ENCODE assay signal across 8 mouse cellular contexts in genomic region chr19:6014991-6015510, GRCm38 (mm10). TPM values are rescaled to one million over a fixed set of nuclear protein-coding genes. Genes with fewer than 3 reads are reported as not detected.
DNase-seq lines count a peak whose midpoint lies in the region; ATAC-seq and TF ChIP-seq lines count a peak whose summit lies in the region.

No protein-coding gene starts in this region.

- peak; percentile 82; the same call in 1 of the 2 replicates for TF ChIP-seq POLR2A in bone marrow, adult 2 months (IDR thresholded peaks at IDR 0.05; ENCODE audit: borderline replicate concordance, control insufficient read depth, low read depth, low read length)

- H3K4me3 ChIP-seq in G1E (ENCODE audit: low read depth, low read length) = peak overlapping the region; percentile 83
- peak overlapping the region; percentile 91 for H3K4me3 ChIP-seq in bone marrow, adult 2 months (replicated peaks; ENCODE audit: control insufficient read depth, low read depth, low read length)
- peak overlapping the region; percentile 65 for H3K4me3 ChIP-seq in heart, postnatal 0 days (ENCODE audit: low read depth, low read length)
- H3K4me3 ChIP-seq in stomach, postnatal 0 days (ENCODE audit: low read depth, low read length) = peak overlapping the region; percentile 63

- H3K9ac ChIP-seq in heart, postnatal 0 days (replicated peaks; ENCODE audit: low read depth, low read length) = peak overlapping the region; percentile 63
- peak overlapping the region; percentile 70 for H3K9ac ChIP-seq in stomach, postnatal 0 days (ENCODE audit: low read length)

- no peaks in the 10 kb centered on the region for H3K27me3 ChIP-seq in G1E (ENCODE audit: insufficient read depth, low read length)
- no peaks in the 10 kb centered on the region; the same call in 1 of the 2 replicates for H3K27me3 ChIP-seq in heart, postnatal 0 days (ENCODE audit: control insufficient read depth, insufficient read depth, low read length)
- H3K27me3 ChIP-seq in stomach, postnatal 0 days (ENCODE audit: control insufficient read depth, insufficient read depth, low read length) = no peaks in the 10 kb centered on the region

- DNase-seq in G1E (ENCODE audit: low spot score) = peak; percentile 83
- DNase-seq in heart, postnatal 0 days (ENCODE audit: low spot score) = peak; percentile 42
- DNase-seq in kidney, postnatal 4 days = peak; percentile 60 to 74
- peak; percentile 41 for DNase-seq in mesoderm, embryonic 11.5 days (ENCODE audit: low read depth, low spot score)
- peak; percentile 79 for DNase-seq in stomach, postnatal 0 days (ENCODE audit: low spot score)
- no peak for DNase-seq in layer of hippocampus, adult 8-10 months (ENCODE audit: low spot score in 2 of 2)

- H3K27ac ChIP-seq in bone marrow, adult 2 months (ENCODE audit: control insufficient read depth, insufficient read depth, low read depth, low read length, poor library complexity) = peak overlapping the region; percentile 86
- peak overlapping the region; percentile 74 for H3K27ac ChIP-seq in heart, postnatal 0 days (ENCODE audit: low read depth)
- H3K27ac ChIP-seq in stomach, postnatal 0 days (replicated peaks) = peak overlapping the region; percentile 77

- TF ChIP-seq EP300 in heart, postnatal 0 days (IDR thresholded peaks at IDR 0.05; ENCODE audit: low read depth) = no peak
- TF ChIP-seq EP300 in stomach, postnatal 0 days (optimal IDR thresholded peaks at IDR 0.05) = no peak

- WGBS in bone marrow, adult 2 months = 3% methylated on average over 18 of the region's 18 CpGs
- 1% methylated on average over 15 of the region's 18 CpGs for WGBS in heart, postnatal 0 days
- 2% methylated on average over 15 of the region's 18 CpGs for WGBS in stomach, postnatal 0 days

- peak overlapping the region; percentile 91 for H3K4me2 ChIP-seq in heart, postnatal 0 days (ENCODE audit: low read depth, low read length)
- peak overlapping the region; percentile 92 for H3K4me2 ChIP-seq in stomach, postnatal 0 days (replicated peaks; ENCODE audit: low read depth)

- TF ChIP-seq CTCF in G1E (IDR thresholded peaks at IDR 0.05; ENCODE audit: low read depth, low read length) = no peak
- TF ChIP-seq CTCF in bone marrow, adult 2 months (IDR thresholded peaks at IDR 0.05; ENCODE audit: control insufficient read depth, insufficient read depth, low read length) = no peak
- TF ChIP-seq CTCF in heart, postnatal 0 days (IDR thresholded peaks at IDR 0.05; ENCODE audit: low read depth) = no peak
- no peak for TF ChIP-seq CTCF in stomach, postnatal 0 days (IDR thresholded peaks at IDR 0.05; ENCODE audit: low read depth)

- ATAC-seq in G1E (ENCODE audit: extremely low read depth, insufficient number of reproducible peaks, low FRiP score, poor library complexity, severe bottlenecking) = peak; percentile 90
- ATAC-seq in erythroblast, adult 5-6 weeks (replicated peaks; ENCODE audit: low FRiP score, poor library complexity, severe bottlenecking) = peak; percentile 81
- ATAC-seq in heart, postnatal 0 days (ENCODE audit: insufficient read depth, low read depth) = peak; percentile 77
- peak; percentile 76 for ATAC-seq in stomach, postnatal 0 days (ENCODE audit: low FRiP score, low TSS enrichment)

- H3K36me3 ChIP-seq in G1E (replicated peaks) = peaks cover 45% of the 10 kb centered on the region
- peaks cover 3% of the 10 kb centered on the region; the same call in 1 of the 2 replicates for H3K36me3 ChIP-seq in heart, postnatal 0 days (replicated peaks; ENCODE audit: control insufficient read depth, insufficient read depth, low read length)
- H3K36me3 ChIP-seq in stomach, postnatal 0 days (ENCODE audit: control insufficient read depth, insufficient read depth, low read length) = no peaks in the 10 kb centered on the region; the same call in 1 of the 2 replicates

- no peaks in the 10 kb centered on the region for H3K9me3 ChIP-seq in G1E (replicated peaks)
- H3K9me3 ChIP-seq in heart, postnatal 0 days (replicated peaks; ENCODE audit: control insufficient read depth, low read length) = no peaks in the 10 kb centered on the region
- H3K9me3 ChIP-seq in stomach, postnatal 0 days (ENCODE audit: control insufficient read depth, low read length) = no peaks in the 10 kb centered on the region

- peaks cover 88% of the 10 kb centered on the region for H3K4me1 ChIP-seq in G1E (ENCODE audit: insufficient read depth, low read depth, low read length)
- peaks cover 1% of the 10 kb centered on the region; the same call in 1 of the 2 replicates for H3K4me1 ChIP-seq in bone marrow, adult 2 months (ENCODE audit: control insufficient read depth, insufficient read depth, low read length)
- H3K4me1 ChIP-seq in heart, postnatal 0 days (ENCODE audit: control insufficient read depth, insufficient read depth) = peaks cover 6% of the 10 kb centered on the region
- no peaks in the 10 kb centered on the region for H3K4me1 ChIP-seq in stomach, postnatal 0 days (replicated peaks; ENCODE audit: control insufficient read depth, insufficient read depth)

RNA-seq across cellular contexts. Expression of gene Capn1, which starts 0.6 kb away (rescaled TPM):
- total RNA-seq in G1E (2014; fragmentation: Nextera tagmentation) (38.5 and 40.9 TPM in 2 replicates), G1E (2017) (55.5 and 56.5 TPM in 2 replicates)
- polyA plus RNA-seq in G1E (2012) = 140 and 168 TPM in 2 replicates
- polyA plus RNA-seq in bone marrow, adult 2 months (2011; ENCODE audit: insufficient read depth, insufficient read length, low replicate concordance, missing spikeins) = 59.9 and 139 TPM in 2 replicates
- 18.1 and 23.8 TPM in 2 replicates for total RNA-seq in erythroblast, adult 5-6 weeks (2015; ENCODE audit: low replicate concordance)
- 34.8 and 43.7 TPM in 2 replicates for total RNA-seq in erythroblast, adult 5-6 weeks (2017; ENCODE audit: low replicate concordance)
- total RNA-seq in heart, postnatal 0 days (2014; rRNA removed; ENCODE audit: low replicate concordance) = 18.9 and 19.3 TPM in 2 replicates
- 4.9 and 5.3 TPM in 2 replicates for polyA plus RNA-seq in heart, postnatal 0 days (2015; fragmentation: Nextera tagmentation; extraction: Ambion mirVana)
- polyA plus RNA-seq in stomach, postnatal 0 days (2015; fragmentation: Nextera tagmentation; extraction: Ambion mirVana) = 21.2 and 21.4 TPM in 2 replicates
- total RNA-seq in layer of hippocampus, adult 8-10 months (2022) = 10 to 100 TPM; 23.7 to 27.7 (median 25.1) TPM

RNA-seq across cellular contexts. Expression of gene Slc22a20, which starts 29.1 kb away (rescaled TPM):
- not detected in 2 replicates for total RNA-seq in G1E (2014; fragmentation: Nextera tagmentation)
- total RNA-seq in G1E (2017) = not detected in 2 replicates
- not detected in 2 replicates for polyA plus RNA-seq in G1E (2012)
- 0.80 TPM in 1 of 2 replicates, not detected in the other for polyA plus RNA-seq in bone marrow, adult 2 months (2011; ENCODE audit: insufficient read depth, insufficient read length, low replicate concordance, missing spikeins)
- total RNA-seq in erythroblast, adult 5-6 weeks (2015; ENCODE audit: low replicate concordance) = not detected in 2 replicates
- not detected in 2 replicates for total RNA-seq in erythroblast, adult 5-6 weeks (2017; ENCODE audit: low replicate concordance)
- total RNA-seq in heart, postnatal 0 days (2014; rRNA removed; ENCODE audit: low replicate concordance) = not detected in 2 replicates
- polyA plus RNA-seq in heart, postnatal 0 days (2015; fragmentation: Nextera tagmentation; extraction: Ambion mirVana) = not detected in 2 replicates
- not detected in 2 replicates for polyA plus RNA-seq in stomach, postnatal 0 days (2015; fragmentation: Nextera tagmentation; extraction: Ambion mirVana)
- total RNA-seq in layer of hippocampus, adult 8-10 months (2022) = not detected

RNA-seq across cellular contexts. Expression of gene Syvn1, which starts 31.3 kb away (rescaled TPM):
- total RNA-seq in G1E (2014; fragmentation: Nextera tagmentation) = 27.0 and 39.7 TPM in 2 replicates
- total RNA-seq in G1E (2017) = 4.8 and 5.9 TPM in 2 replicates
- polyA plus RNA-seq in G1E (2012) = 78.2 and 84.1 TPM in 2 replicates
- polyA plus RNA-seq in bone marrow, adult 2 months (2011; ENCODE audit: insufficient read depth, insufficient read length, low replicate concordance, missing spikeins) = 30.5 and 58.5 TPM in 2 replicates
- total RNA-seq in erythroblast, adult 5-6 weeks (2015; ENCODE audit: low replicate concordance) = 35.5 and 43.0 TPM in 2 replicates
- total RNA-seq in erythroblast, adult 5-6 weeks (2017; ENCODE audit: low replicate concordance) = 9.9 and 16.0 TPM in 2 replicates
- total RNA-seq in heart, postnatal 0 days (2014; rRNA removed; ENCODE audit: low replicate concordance) = 12.0 and 16.0 TPM in 2 replicates
- 9.2 and 10.2 TPM in 2 replicates for polyA plus RNA-seq in heart, postnatal 0 days (2015; fragmentation: Nextera tagmentation; extraction: Ambion mirVana)
- 18.5 and 21.1 TPM in 2 replicates for polyA plus RNA-seq in stomach, postnatal 0 days (2015; fragmentation: Nextera tagmentation; extraction: Ambion mirVana)
- 10 to 100 TPM; 40.4 to 48.8 (median 43.7) TPM for total RNA-seq in layer of hippocampus, adult 8-10 months (2022)

RNA-seq across cellular contexts. Expression of gene Mrpl49, which starts 42.5 kb away (rescaled TPM):
- total RNA-seq in G1E (2014; fragmentation: Nextera tagmentation) (46.6 and 51.6 TPM in 2 replicates), G1E (2017) (46.9 and 52.4 TPM in 2 replicates)
- polyA plus RNA-seq in G1E (2012) = 41.8 and 46.8 TPM in 2 replicates
- 29.9 and 52.5 TPM in 2 replicates for polyA plus RNA-seq in bone marrow, adult 2 months (2011; ENCODE audit: insufficient read depth, insufficient read length, low replicate concordance, missing spikeins)
- 10.0 and 15.3 TPM in 2 replicates for total RNA-seq in erythroblast, adult 5-6 weeks (2015; ENCODE audit: low replicate concordance)
- total RNA-seq in erythroblast, adult 5-6 weeks (2017; ENCODE audit: low replicate concordance) = 8.1 and 10.2 TPM in 2 replicates
- 18.7 and 37.1 TPM in 2 replicates for total RNA-seq in heart, postnatal 0 days (2014; rRNA removed; ENCODE audit: low replicate concordance)
- 49.7 and 53.5 TPM in 2 replicates for polyA plus RNA-seq in heart, postnatal 0 days (2015; fragmentation: Nextera tagmentation; extraction: Ambion mirVana)
- 35.0 and 36.6 TPM in 2 replicates for polyA plus RNA-seq in stomach, postnatal 0 days (2015; fragmentation: Nextera tagmentation; extraction: Ambion mirVana)
- total RNA-seq in layer of hippocampus, adult 8-10 months (2022) = 10 to 100 TPM; 43.5 to 51.3 (median 46.1) TPM

RNA-seq across cellular contexts. Expression of gene Fau, which starts 42.6 kb away (rescaled TPM):
- total RNA-seq in G1E (2014; fragmentation: Nextera tagmentation) (3,086 and 3,502 TPM in 2 replicates), G1E (2017) (2,639 and 2,986 TPM in 2 replicates)
- 5,636 and 5,712 TPM in 2 replicates for polyA plus RNA-seq in G1E (2012)
- 2,232 and 4,155 TPM in 2 replicates for polyA plus RNA-seq in bone marrow, adult 2 months (2011; ENCODE audit: insufficient read depth, insufficient read length, low replicate concordance, missing spikeins)
- 503 and 517 TPM in 2 replicates for total RNA-seq in erythroblast, adult 5-6 weeks (2015; ENCODE audit: low replicate concordance)
- total RNA-seq in erythroblast, adult 5-6 weeks (2017; ENCODE audit: low replicate concordance) = 317 and 511 TPM in 2 replicates
- total RNA-seq in heart, postnatal 0 days (2014; rRNA removed; ENCODE audit: low replicate concordance) = 562 and 833 TPM in 2 replicates
- 484 and 508 TPM in 2 replicates for polyA plus RNA-seq in heart, postnatal 0 days (2015; fragmentation: Nextera tagmentation; extraction: Ambion mirVana)
- 818 and 857 TPM in 2 replicates for polyA plus RNA-seq in stomach, postnatal 0 days (2015; fragmentation: Nextera tagmentation; extraction: Ambion mirVana)
- 100 to 1,000 TPM; 653 to 927 (median 780) TPM for total RNA-seq in layer of hippocampus, adult 8-10 months (2022)

Comparison
In these comparisons a context has a peak if more than half of its experiments do, and no peak if none do; other contexts are left out.
1. DNase-seq: peak in G1E (single experiment), heart, postnatal 0 days (single experiment), kidney, postnatal 4 days (2 of 2), mesoderm, embryonic 11.5 days (single experiment) and stomach, postnatal 0 days (single experiment); none in layer of hippocampus, adult 8-10 months (0 of 2).
2. Peak in every context shown above with its lines, with median percentiles within 50 percentile points of each other: ATAC-seq, H3K4me3 ChIP-seq and H3K27ac ChIP-seq.